Mouse (Mus musculus) embryonic facial prominence, embryonic 12.5 days (tissue): ENCODE data around the gene Dntt. TPM values are rescaled to one million over a fixed set of nuclear protein-coding genes. Genes with fewer than 3 reads are reported as not detected.

ENCODE experiments used
- ATAC-seq: fragments of 200-750 bp; cut with Nextera tagmentation; 2 replicates; pipeline ENCODE4 v1.8.0; 2017; ENCODE audit not compliant: insufficient number of reproducible peaks, insufficient read depth, low FRiP score, low TSS enrichment
- H3K27ac ChIP-seq: fragments of 300-500 bp; sonication (generic); 2 replicates; pipeline ENCODE4 v1.5.1; 2016; ENCODE audit warnings: mild to moderate bottlenecking
- H3K27me3 ChIP-seq: fragments of 300-500 bp; sonication (generic); 2 replicates; pipeline ENCODE4 v1.6.1; 2016; ENCODE audit warnings: mild to moderate bottlenecking, moderate library complexity
- H3K36me3 ChIP-seq: fragments of 300-500 bp; sonication (generic); 2 replicates; pipeline ENCODE4 v1.6.1; 2016; ENCODE audit warnings: mild to moderate bottlenecking
- H3K4me1 ChIP-seq: fragments of 300-500 bp; sonication (generic); 2 replicates; pipeline ENCODE4 v1.6.1; 2016
- H3K4me2 ChIP-seq: fragments of 300-500 bp; sonication (generic); replicated peaks from 2 replicates; pipeline ENCODE4 v1.6.1; 2016; ENCODE audit warnings: mild to moderate bottlenecking, moderate library complexity
- H3K4me3 ChIP-seq: fragments of 300-500 bp; sonication (generic); 2 replicates; pipeline ENCODE4 v1.5.1; 2016; ENCODE audit warnings: mild to moderate bottlenecking
- H3K9ac ChIP-seq: fragments of 300-500 bp; sonication (generic); 2 replicates; pipeline ENCODE4 v1.6.1; 2016; ENCODE audit warnings: mild to moderate bottlenecking, moderate library complexity
- H3K9me3 ChIP-seq: fragments of 300-500 bp; sonication (generic); 2 replicates; pipeline ENCODE4 v1.6.1; 2016; ENCODE audit warnings: mild to moderate bottlenecking, moderate library complexity
- WGBS: fragments of 180-500 bp; shearing (Covaris S2); methylation state at CpG from one replicate; pipeline ENCODE4 v1.1.7; 2016; 5-methylcytosine and 5-hydroxymethylcytosine counted together
- polyA plus RNA-seq: library from polyadenylated mRNA; unstranded; fragments of >200 nt; fragmentation: Nextera tagmentation; extraction: Ambion mirVana; gene quantifications from 2 replicates; pipeline ENCODE4 v1.2.1, GENCODE M21; 2016

Gene Dntt
- polyA plus RNA-seq, 1 experiment from 2014 or later = not detected

GRCm38 (mm10) chr19:41039110-41039509, 10.0 kb downstream of the Dntt start:
- Histone ChIP-seq H3K4me1 (no peaks in the 10 kb centered on the region), H3K36me3 (no peaks in the 10 kb centered on the region), H3K9ac (no peak overlapping the region), H3K4me3 (no peak overlapping the region), H3K27ac (no peak overlapping the region), H3K4me2 (no peak overlapping the region), H3K27me3 (no peaks in the 10 kb centered on the region), H3K9me3 (no peaks in the 10 kb centered on the region)
- 85% methylated on average over 7 of the region's 7 CpGs for WGBS
- no peak for ATAC-seq

- Histone ChIP-seq H3K9me3 (no peaks in the 10 kb centered on the region), H3K27me3 (no peaks in the 10 kb centered on the region), H3K36me3 (no peaks in the 10 kb centered on the region), H3K4me1 (no peaks in the 10 kb centered on the region), H3K4me3 (no peak overlapping the region), H3K9ac (no peak overlapping the region), H3K4me2 (no peak overlapping the region), H3K27ac (no peak overlapping the region)
- no peak for ATAC-seq
- WGBS = 55% methylated on average over 10 of the region's 10 CpGs
Measured at GRCm38 (mm10) chr19:41045091-41045770, 16.2 kb downstream of the Dntt start.

- ATAC-seq = no peak
- H3K27ac ChIP-seq = no peak overlapping the region
- no peaks in the 10 kb centered on the region for H3K4me1 ChIP-seq
- no peaks in the 10 kb centered on the region for H3K36me3 ChIP-seq
- H3K4me3 ChIP-seq = no peak overlapping the region
- WGBS = 83% methylated on average over 9 of the region's 9 CpGs
- no peaks in the 10 kb centered on the region for H3K9me3 ChIP-seq
- H3K4me2 ChIP-seq = no peak overlapping the region
- no peaks in the 10 kb centered on the region for H3K27me3 ChIP-seq
- H3K9ac ChIP-seq = no peak overlapping the region
Measured at GRCm38 (mm10) chr19:41047437-41048186, 18.5 kb downstream of the Dntt start.

- ATAC-seq = no peak
- H3K4me1 ChIP-seq = no peaks in the 10 kb centered on the region
- no peak overlapping the region for H3K9ac ChIP-seq
- H3K27ac ChIP-seq = no peak overlapping the region
- H3K27me3 ChIP-seq = no peaks in the 10 kb centered on the region
- H3K4me3 ChIP-seq = no peak overlapping the region
- H3K36me3 ChIP-seq = no peaks in the 10 kb centered on the region
- H3K9me3 ChIP-seq = no peaks in the 10 kb centered on the region
- no peak overlapping the region for H3K4me2 ChIP-seq
- 83% methylated on average over 3 of the region's 3 CpGs for WGBS
Measured at GRCm38 (mm10) chr19:41048187-41048559, 19.1 kb downstream of the Dntt start.

- Histone ChIP-seq H3K36me3 (no peaks in the 10 kb centered on the region), H3K9me3 (no peaks in the 10 kb centered on the region), H3K4me1 (no peaks in the 10 kb centered on the region), H3K27ac (no peak overlapping the region), H3K9ac (no peak overlapping the region), H3K4me2 (no peak overlapping the region), H3K4me3 (no peak overlapping the region), H3K27me3 (no peaks in the 10 kb centered on the region)
- WGBS = 81% methylated on average over 1 of the region's 1 CpGs
- no peak for ATAC-seq
Measured at GRCm38 (mm10) chr19:41051714-41052113, 22.6 kb downstream of the Dntt start.

GRCm38 (mm10) chr19:41052247-41052646, 23.2 kb downstream of the Dntt start:
- Histone ChIP-seq H3K4me1 (no peaks in the 10 kb centered on the region), H3K9me3 (no peaks in the 10 kb centered on the region), H3K9ac (no peak overlapping the region), H3K4me3 (no peak overlapping the region), H3K27me3 (no peaks in the 10 kb centered on the region), H3K27ac (no peak overlapping the region), H3K36me3 (no peaks in the 10 kb centered on the region), H3K4me2 (no peak overlapping the region)
- WGBS = 66% methylated on average over 5 of the region's 5 CpGs
- ATAC-seq = no peak

GRCm38 (mm10) chr19:41053530-41053929, 24.5 kb downstream of the Dntt start:
- ATAC-seq = no peak
- Histone ChIP-seq H3K4me1 (no peaks in the 10 kb centered on the region), H3K9me3 (no peaks in the 10 kb centered on the region), H3K9ac (no peak overlapping the region), H3K36me3 (no peaks in the 10 kb centered on the region), H3K27ac (no peak overlapping the region), H3K4me3 (no peak overlapping the region), H3K27me3 (no peaks in the 10 kb centered on the region), H3K4me2 (no peak overlapping the region)
- 33% methylated on average over 10 of the region's 10 CpGs for WGBS

GRCm38 (mm10) chr19:41054702-41055101, 25.6 kb downstream of the Dntt start:
- no peak overlapping the region for H3K4me3 ChIP-seq
- ATAC-seq = no peak
- no peak overlapping the region for H3K9ac ChIP-seq
- no peaks in the 10 kb centered on the region for H3K36me3 ChIP-seq
- H3K9me3 ChIP-seq = no peaks in the 10 kb centered on the region
- H3K4me2 ChIP-seq = no peak overlapping the region
- 72% methylated on average over 4 of the region's 4 CpGs for WGBS
- no peaks in the 10 kb centered on the region for H3K4me1 ChIP-seq
- H3K27ac ChIP-seq = no peak overlapping the region
- no peaks in the 10 kb centered on the region for H3K27me3 ChIP-seq

GRCm38 (mm10) chr19:41071500-41071899, 42.4 kb downstream of the Dntt start:
- Histone ChIP-seq H3K9ac (no peak overlapping the region), H3K27me3 (no peaks in the 10 kb centered on the region), H3K4me3 (no peak overlapping the region), H3K4me1 (no peaks in the 10 kb centered on the region), H3K27ac (no peak overlapping the region), H3K36me3 (no peaks in the 10 kb centered on the region), H3K4me2 (no peak overlapping the region), H3K9me3 (no peaks in the 10 kb centered on the region)
- 5% methylated on average over 8 of the region's 8 CpGs for WGBS
- no peak for ATAC-seq

GRCm38 (mm10) chr19:41073746-41074455, 44.8 kb downstream of the Dntt start:
- no peak overlapping the region for H3K4me3 ChIP-seq
- ATAC-seq = no peak
- no peaks in the 10 kb centered on the region for H3K9me3 ChIP-seq
- no peaks in the 10 kb centered on the region for H3K4me1 ChIP-seq
- H3K27me3 ChIP-seq = no peaks in the 10 kb centered on the region
- H3K27ac ChIP-seq = no peak overlapping the region
- no peak overlapping the region for H3K9ac ChIP-seq
- no peaks in the 10 kb centered on the region for H3K36me3 ChIP-seq
- WGBS = 84% methylated on average over 14 of the region's 14 CpGs
- H3K4me2 ChIP-seq = no peak overlapping the region

GRCm38 (mm10) chr19:41076906-41077305, 47.8 kb downstream of the Dntt start, which contains the start of gene Opalin:
Opalin (minus strand) TSS chr19:41077113.
- Histone ChIP-seq H3K4me2 (no peak within 1 kb of the TSS), H3K27ac (no peak within 1 kb of the TSS), H3K4me1 (peaks cover 3% of the 10 kb centered on the region; the same call in 1 of the 2 replicates), H3K36me3 (no peaks in the 10 kb centered on the region), H3K9me3 (no peaks in the 10 kb centered on the region), H3K4me3 (no peak within 1 kb of the TSS), H3K9ac (no peak within 1 kb of the TSS), H3K27me3 (no peaks in the 10 kb centered on the region)
- ATAC-seq = no peak
- 81% methylated on average over 3 of the region's 3 CpGs for WGBS

GRCm38 (mm10) chr19:41081589-41081988, 52.5 kb downstream of the Dntt start:
- Histone ChIP-seq H3K27me3 (no peaks in the 10 kb centered on the region), H3K9me3 (no peaks in the 10 kb centered on the region), H3K36me3 (no peaks in the 10 kb centered on the region), H3K4me3 (no peak overlapping the region), H3K4me1 (peaks cover 3% of the 10 kb centered on the region; the same call in 1 of the 2 replicates), H3K9ac (no peak overlapping the region), H3K27ac (no peak overlapping the region), H3K4me2 (no peak overlapping the region)
- 51% methylated on average over 3 of the region's 3 CpGs for WGBS
- no peak for ATAC-seq
